Mouse (Mus musculus) large intestine, adult 2 months (tissue): ENCODE results near the gene Mroh8. TPM values are rescaled to one million over a fixed set of nuclear protein-coding genes. Genes with fewer than 3 reads are reported as not detected.

Experiments used
- DNase-seq: peaks from one replicate; pipeline ENCODE4 v3.0.0-alpha.2; 2012; ENCODE audit warnings: low read depth, low spot score
- WGBS: fragments of 180-500 bp; shearing (Covaris S2); methylation state at CpG from one replicate; pipeline ENCODE4 v1.1.7; 2018; 5-methylcytosine and 5-hydroxymethylcytosine counted together
- polyA plus RNA-seq: library from polyadenylated mRNA; depleted of rRNA; stranded (reverse); fragments of >200 nt; gene quantifications from 2 replicates; pipeline ENCODE4 v1.2.3, GENCODE M21; 2012; rRNA removed

The Mroh8 gene
- 0.10 and 0.25 TPM in 2 replicates for polyA plus RNA-seq

GRCm38 (mm10) chr2:157279416-157279800, at the start of gene Mroh8:
TSS of gene Mroh8 (minus strand) at chr2:157279549.
- DNase-seq = no peak
- WGBS = under 1% methylated on average over 32 of the region's 32 CpGs

DNA sequence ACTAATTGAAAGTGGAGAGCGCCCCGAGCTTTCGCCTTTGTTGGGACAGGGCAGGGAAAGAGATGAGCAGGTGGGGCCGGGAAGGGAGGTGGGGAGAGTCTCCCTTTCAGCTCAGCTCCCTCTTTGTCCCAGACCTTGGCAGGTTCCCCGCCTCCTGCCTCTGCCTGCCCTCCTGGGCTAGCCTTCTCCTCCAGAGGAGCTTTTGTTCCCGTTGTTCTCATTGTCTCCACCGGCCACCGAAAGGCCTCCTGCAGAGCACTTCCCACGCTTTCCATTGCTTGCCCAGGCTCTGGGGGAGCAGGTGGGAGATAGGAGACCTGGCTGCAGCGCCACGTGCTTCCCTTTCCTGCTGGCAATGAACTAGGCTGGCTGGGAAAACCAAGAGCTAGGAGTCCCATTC, 49.2 kb upstream of the Mroh8 start:
- 72% methylated on average over 11 of the region's 11 CpGs for WGBS
- DNase-seq = no peak

GRCm38 (mm10) chr2:157328106-157328505, 48.8 kb upstream of the Mroh8 start:
- DNase-seq = no peak
- 78% methylated on average over 5 of the region's 5 CpGs for WGBS

- WGBS = 51% methylated on average over 2 of the region's 2 CpGs
- DNase-seq = no peak
Observed at GRCm38 (mm10) chr2:157325238-157325637, 45.9 kb upstream of the Mroh8 start.

DNA sequence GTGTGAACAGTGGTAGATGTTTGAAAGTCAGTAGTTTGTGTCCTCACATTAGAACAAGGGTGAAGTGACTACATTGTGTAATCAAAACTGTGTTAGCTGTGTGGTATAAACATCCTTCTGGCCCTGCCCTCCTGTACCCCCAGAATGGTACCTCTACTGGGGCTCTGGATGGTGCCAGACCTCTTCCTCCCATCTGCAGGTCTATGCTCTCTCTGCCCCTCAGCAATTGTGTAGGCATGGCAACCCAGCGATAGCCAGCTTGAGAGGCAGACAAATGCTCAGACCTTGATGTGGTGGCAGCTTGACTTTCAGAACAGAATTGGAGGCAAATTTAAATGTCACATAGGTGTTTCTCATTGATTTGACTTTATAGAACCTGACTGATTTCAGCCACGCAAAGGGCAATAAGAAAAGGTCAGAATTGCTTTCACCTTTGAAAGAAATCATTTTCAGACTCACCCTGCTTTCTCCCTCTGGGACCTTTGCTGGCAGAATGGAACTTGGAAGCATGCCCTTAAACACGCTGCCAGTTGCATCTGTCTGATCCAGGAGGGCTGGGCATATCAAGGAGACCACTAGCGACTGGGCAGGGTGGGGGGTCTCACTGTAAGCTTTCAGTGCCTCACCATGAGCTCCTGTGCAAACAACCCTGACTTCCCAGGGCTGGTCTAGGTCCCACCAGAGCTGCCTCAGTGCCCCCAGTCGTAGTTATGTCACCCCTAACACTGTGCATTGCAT, 42.8 kb upstream of the Mroh8 start:
- WGBS = 84% methylated on average over 5 of the region's 5 CpGs
- DNase-seq = no peak

DNA sequence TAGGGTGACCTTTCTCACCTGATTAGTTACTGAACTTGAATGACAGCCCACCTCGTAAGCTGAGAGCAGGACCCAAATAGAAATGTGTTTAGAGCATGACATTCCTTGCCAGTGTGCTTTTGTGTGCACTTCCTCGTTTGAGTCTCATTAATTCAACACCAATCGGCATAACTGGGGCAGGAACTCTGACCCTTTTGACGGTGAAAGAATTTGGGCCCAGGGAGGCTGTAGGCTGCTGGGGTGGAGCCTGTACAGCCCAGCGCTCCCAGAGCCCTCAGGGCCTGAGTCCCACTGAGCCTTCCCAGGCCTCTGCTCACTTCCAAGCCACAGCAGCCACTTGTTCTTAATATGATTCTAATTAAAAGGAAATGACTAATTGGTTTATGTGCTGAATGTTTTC, 41.5 kb upstream of the Mroh8 start:
- no peak for DNase-seq
- WGBS = 58% methylated on average over 5 of the region's 5 CpGs

- no peak for DNase-seq
- 58% methylated on average over 8 of the region's 8 CpGs for WGBS
Observed at GRCm38 (mm10) chr2:157320135-157320534, 40.8 kb upstream of the Mroh8 start.

- WGBS = 77% methylated on average over 6 of the region's 6 CpGs
- DNase-seq = no peak
Observed at GRCm38 (mm10) chr2:157317220-157317619, 37.9 kb upstream of the Mroh8 start.

GRCm38 (mm10) chr2:157316358-157316933, 37.1 kb upstream of the Mroh8 start:
- no peak for DNase-seq
- WGBS = 87% methylated on average over 14 of the region's 14 CpGs

GRCm38 (mm10) chr2:157315486-157315885, 36.1 kb upstream of the Mroh8 start:
- no peak for DNase-seq
- 93% methylated on average over 6 of the region's 6 CpGs for WGBS

DNA sequence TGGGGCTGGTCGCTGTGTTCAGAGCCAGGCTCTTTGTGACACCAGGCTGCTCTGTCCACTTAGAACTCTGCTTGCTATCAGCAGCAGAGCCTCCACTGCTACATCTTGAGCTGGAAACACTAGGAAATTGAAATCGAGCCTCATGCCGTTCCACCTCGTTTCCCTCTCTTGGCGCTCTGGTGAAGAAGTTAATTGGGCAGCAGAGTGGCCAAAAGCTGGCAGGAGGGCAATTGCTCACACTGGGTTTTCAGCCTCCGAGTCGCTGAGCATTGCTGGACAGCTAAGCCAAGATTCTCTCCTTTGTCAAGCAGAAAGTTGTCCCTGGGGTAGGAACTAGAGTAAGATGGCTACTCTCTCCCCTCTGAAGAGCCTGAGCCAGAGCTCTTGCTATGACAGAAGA, 35.0 kb upstream of the Mroh8 start:
- WGBS = 91% methylated on average over 7 of the region's 7 CpGs
- DNase-seq = no peak

DNA sequence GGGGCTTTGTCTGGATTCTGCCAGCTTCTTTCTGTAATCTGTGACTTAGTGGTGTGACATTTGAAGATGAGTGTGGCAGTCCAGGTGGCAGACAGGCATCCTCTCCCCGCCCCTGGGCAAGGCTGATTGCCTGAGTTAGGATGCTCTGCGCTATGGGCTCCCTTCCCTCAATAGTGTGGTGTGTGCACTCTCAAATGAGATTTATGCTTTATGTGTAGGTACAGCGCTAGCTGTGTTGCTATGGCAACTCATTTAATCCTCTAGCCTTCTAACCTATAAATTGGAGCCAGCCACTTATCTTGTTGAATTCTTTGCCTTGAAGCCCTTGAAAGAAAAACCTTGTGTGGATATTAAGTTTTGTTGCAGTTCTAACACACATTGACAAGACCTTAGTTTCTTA, 34.4 kb upstream of the Mroh8 start:
- DNase-seq = no peak
- 91% methylated on average over 3 of the region's 3 CpGs for WGBS

GRCm38 (mm10) chr2:157310963-157311637, 31.8 kb upstream of the Mroh8 start:
- DNase-seq = no peak
- WGBS = 90% methylated on average over 6 of the region's 6 CpGs

- DNase-seq = no peak
- 93% methylated on average over 8 of the region's 8 CpGs for whole genome bisulfite sequencing
Observed at GRCm38 (mm10) chr2:157309611-157310010, 30.3 kb upstream of the Mroh8 start.

DNA sequence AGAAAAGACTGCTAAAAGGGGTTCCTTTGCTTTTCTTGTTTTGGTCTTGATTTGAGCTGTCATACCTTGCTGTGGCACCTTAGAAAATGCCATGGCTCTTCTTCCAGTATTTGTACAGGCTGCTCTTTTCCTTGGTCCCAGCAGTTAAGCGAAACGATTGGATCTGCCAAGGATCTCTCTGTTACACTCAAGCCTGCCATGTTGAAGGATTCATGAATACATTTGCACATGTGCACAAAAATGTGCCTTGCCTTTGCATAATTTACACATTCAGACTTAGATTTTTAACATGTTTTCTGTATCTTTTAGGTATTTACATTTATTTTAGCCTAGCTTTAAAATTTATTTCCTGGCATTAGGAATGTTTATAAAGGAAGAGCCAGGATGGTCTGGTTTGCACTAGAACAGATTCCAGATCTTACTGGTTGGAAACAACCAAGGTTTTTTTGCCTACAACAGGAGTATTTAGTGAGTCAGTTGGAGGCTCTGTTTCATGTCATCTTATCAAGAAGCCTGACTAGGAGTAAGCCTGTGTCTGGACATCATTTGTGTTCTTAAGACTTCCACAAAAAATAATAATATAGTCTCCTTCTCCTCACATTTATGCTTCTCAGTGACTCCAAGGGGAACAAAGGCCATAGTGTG, 29.0 kb upstream of the Mroh8 start:
- no peak for DNase-seq
- 70% methylated on average over 2 of the region's 2 CpGs for WGBS

DNA sequence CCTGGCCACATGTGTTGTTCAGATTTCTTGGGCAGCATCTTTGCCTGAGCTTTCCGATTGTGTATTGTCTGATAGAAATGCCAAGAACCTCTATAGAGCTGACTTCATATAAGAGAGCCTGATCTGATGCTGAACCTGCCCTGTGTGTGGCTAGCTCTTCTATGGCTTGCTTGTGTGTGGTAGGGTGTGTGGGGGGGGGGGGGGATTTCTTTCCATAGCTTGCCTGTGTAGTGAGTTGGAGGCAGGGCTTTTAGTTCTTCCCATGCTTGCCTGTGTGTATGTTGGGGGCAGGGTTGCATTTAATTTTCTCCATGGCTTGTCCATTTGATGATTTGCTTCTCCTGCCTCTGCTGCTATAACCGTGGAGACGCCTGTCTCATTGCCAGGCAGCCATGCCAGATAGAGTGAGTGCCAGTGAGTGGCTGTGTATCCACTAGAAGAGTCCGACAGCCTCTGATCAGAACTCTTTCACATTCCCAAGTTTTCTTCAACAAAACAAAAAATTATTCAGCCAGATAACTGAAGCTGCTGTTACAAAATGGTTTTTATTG, 28.4 kb upstream of the Mroh8 start:
- WGBS = 87% methylated on average over 4 of the region's 4 CpGs
- DNase-seq = no peak

GRCm38 (mm10) chr2:157306091-157307032, 27.0 kb upstream of the Mroh8 start:
- WGBS = 39% methylated on average over 7 of the region's 7 CpGs

GRCm38 (mm10) chr2:157303096-157303495, 23.7 kb upstream of the Mroh8 start:
- no peak for DNase-seq
- 84% methylated on average over 9 of the region's 9 CpGs for WGBS

More at GRCm38 (mm10) chr2:157306091-157307032, 27.0 kb upstream of the Mroh8 start:
- no peak for DNase-seq

DNA sequence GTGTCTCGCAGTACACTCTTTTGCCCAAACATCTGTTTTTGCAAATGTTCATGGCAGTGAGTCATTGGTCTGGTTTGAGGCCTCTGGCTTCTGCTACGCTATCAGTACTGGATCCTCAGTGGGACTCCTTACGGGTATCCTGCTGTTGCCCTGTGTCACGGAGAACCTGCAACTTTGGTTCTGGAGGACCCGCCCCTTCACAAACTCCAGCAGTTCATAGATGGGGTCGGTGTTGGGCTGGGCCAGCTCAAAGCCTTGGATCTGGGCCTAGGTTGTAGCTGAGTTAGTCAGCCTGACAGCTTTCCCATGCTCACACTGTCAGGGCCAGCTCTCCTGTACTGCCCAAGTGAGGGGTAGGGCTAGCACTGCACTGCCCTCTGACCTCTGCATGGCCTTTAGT, 20.7 kb upstream of the Mroh8 start:
- no peak for DNase-seq
- WGBS = 87% methylated on average over 6 of the region's 6 CpGs
